Mouse (Mus musculus) stomach, embryonic 15.5 days (tissue): ENCODE results near the gene Ifih1. TPM values are rescaled to one million over a fixed set of nuclear protein-coding genes. Genes with fewer than 3 reads are reported as not detected.

Source experiments
- ATAC-seq: fragments of 200-750 bp; cut with Nextera tagmentation; 2 replicates; pipeline ENCODE4 v1.8.0; 2017; ENCODE audit warnings: low read depth, moderate number of reproducible peaks, moderate TSS enrichment; ENCODE audit not compliant: insufficient read depth, low FRiP score
- H3K27ac ChIP-seq: fragments of 300-500 bp; sonication (generic); 2 replicates; pipeline ENCODE4 v1.5.1; 2015; ENCODE audit warnings: mild to moderate bottlenecking, inconsistent platforms
- H3K27me3 ChIP-seq: fragments of 300-500 bp; sonication (generic); replicated peaks from 2 replicates; pipeline ENCODE4 v1.6.1; 2015; ENCODE audit warnings: inconsistent platforms
- H3K36me3 ChIP-seq: fragments of 300-500 bp; sonication (generic); 2 replicates; pipeline ENCODE4 v1.6.1; 2015; ENCODE audit warnings: inconsistent platforms
- H3K4me1 ChIP-seq: fragments of 300-500 bp; sonication (generic); 2 replicates; pipeline ENCODE4 v1.6.1; 2015; ENCODE audit warnings: inconsistent platforms
- H3K4me2 ChIP-seq: fragments of 300-500 bp; sonication (generic); 2 replicates; pipeline ENCODE4 v1.6.1; 2015; ENCODE audit warnings: mild to moderate bottlenecking, inconsistent platforms
- H3K4me3 ChIP-seq: fragments of 300-500 bp; sonication (generic); replicated peaks from 2 replicates; pipeline ENCODE4 v1.5.1; 2015; ENCODE audit warnings: inconsistent platforms
- H3K9ac ChIP-seq: fragments of 300-500 bp; sonication (generic); 2 replicates; pipeline ENCODE4 v1.6.1; 2015; ENCODE audit warnings: inconsistent platforms
- H3K9me3 ChIP-seq: fragments of 300-500 bp; sonication (generic); 2 replicates; pipeline ENCODE4 v1.6.1; 2016; ENCODE audit warnings: inconsistent platforms
- WGBS: fragments of 180-500 bp; shearing (Covaris S2); methylation state at CpG from one replicate; pipeline ENCODE4 v1.1.7; 2015; 5-methylcytosine and 5-hydroxymethylcytosine counted together
- polyA plus RNA-seq: library from polyadenylated mRNA; unstranded; fragments of >200 nt; fragmentation: Nextera tagmentation; extraction: Ambion mirVana; gene quantifications from 2 replicates; pipeline ENCODE4 v1.2.1, GENCODE M21; 2015

Ifih1 gene
- polyA plus RNA-seq, 1 experiment from 2014 or later = 4.4 TPM

DNA sequence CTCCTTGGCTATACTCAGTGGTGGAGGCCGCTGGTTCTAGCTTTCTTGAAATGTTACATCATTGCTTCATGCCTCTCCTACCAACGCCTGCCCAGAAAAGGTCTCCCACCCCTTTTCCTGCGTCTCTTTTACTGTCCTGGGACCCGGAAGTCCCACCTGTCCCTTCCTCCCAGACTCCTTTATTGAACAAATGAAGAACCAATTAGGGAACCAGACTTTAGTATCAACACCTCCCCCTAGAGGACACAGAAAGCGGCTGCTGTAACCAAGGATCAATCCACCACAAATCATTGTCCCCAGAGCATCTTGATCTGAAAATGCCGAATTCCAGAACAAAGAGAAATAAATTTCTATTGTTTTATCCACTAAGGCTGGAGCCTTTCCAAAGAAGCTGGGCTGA, 14.5 kb upstream of the Ifih1 start:
- Histone ChIP-seq H3K9ac (no peak overlapping the region), H3K27ac (no peak overlapping the region), H3K27me3 (no peaks in the 10 kb centered on the region), H3K4me3 (no peak overlapping the region), H3K36me3 (no peaks in the 10 kb centered on the region), H3K4me2 (no peak overlapping the region), H3K9me3 (no peaks in the 10 kb centered on the region), H3K4me1 (no peaks in the 10 kb centered on the region; the same call in 1 of the 2 replicates)
- 52% methylated on average over 6 of the region's 6 CpGs for WGBS
- no peak for ATAC-seq

- no peak for ATAC-seq
- H3K9me3 ChIP-seq = no peaks in the 10 kb centered on the region
- WGBS = 76% methylated on average over 1 of the region's 1 CpGs
- H3K9ac ChIP-seq = no peak overlapping the region
- no peaks in the 10 kb centered on the region for H3K36me3 ChIP-seq
- H3K4me2 ChIP-seq = no peak overlapping the region
- no peak overlapping the region for H3K27ac ChIP-seq
- no peaks in the 10 kb centered on the region for H3K4me1 ChIP-seq
- H3K4me3 ChIP-seq = no peak overlapping the region
- no peaks in the 10 kb centered on the region for H3K27me3 ChIP-seq
Observed at GRCm38 (mm10) chr2:62656072-62656471, 10.0 kb upstream of the Ifih1 start.

- no peaks in the 10 kb centered on the region for H3K27me3 ChIP-seq
- no peak overlapping the region for H3K27ac ChIP-seq
- 39% methylated on average over 7 of the region's 7 CpGs for WGBS
- no peak for ATAC-seq
- H3K4me3 ChIP-seq = no peak overlapping the region
- H3K9ac ChIP-seq = no peak overlapping the region
- no peaks in the 10 kb centered on the region for H3K36me3 ChIP-seq
- H3K4me2 ChIP-seq = no peak overlapping the region
- no peaks in the 10 kb centered on the region for H3K9me3 ChIP-seq
- H3K4me1 ChIP-seq = no peaks in the 10 kb centered on the region
Observed at GRCm38 (mm10) chr2:62654519-62655338, 8.7 kb upstream of the Ifih1 start.

DNA sequence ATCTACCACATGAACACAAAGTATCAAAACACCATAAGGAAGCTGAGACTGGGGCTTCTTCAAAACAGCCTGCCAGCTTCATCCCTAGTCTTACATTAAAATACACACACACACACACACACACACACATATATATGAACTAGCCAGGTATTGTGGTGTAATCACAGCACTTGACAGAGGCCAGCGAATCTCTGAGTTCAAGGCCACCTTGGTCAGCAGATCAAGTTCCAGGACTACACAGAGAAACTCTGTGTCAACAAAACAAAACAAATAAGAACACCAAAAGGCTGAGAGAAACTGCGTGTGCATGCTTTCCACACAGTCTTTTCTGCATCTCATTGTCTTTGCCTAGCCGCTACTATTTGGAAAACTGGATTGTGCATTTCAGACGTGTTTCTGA, 6.4 kb upstream of the Ifih1 start:
- Histone ChIP-seq H3K4me2 (no peak overlapping the region), H3K27ac (no peak overlapping the region), H3K9ac (no peak overlapping the region), H3K36me3 (no peaks in the 10 kb centered on the region), H3K4me1 (no peaks in the 10 kb centered on the region), H3K4me3 (no peak overlapping the region), H3K9me3 (no peaks in the 10 kb centered on the region), H3K27me3 (no peaks in the 10 kb centered on the region)
- 69% methylated on average over 4 of the region's 4 CpGs for WGBS
- ATAC-seq = no peak

GRCm38 (mm10) chr2:62651890-62652289, 5.8 kb upstream of the Ifih1 start:
- H3K9ac ChIP-seq = no peak overlapping the region
- ATAC-seq = no peak
- H3K4me3 ChIP-seq = no peak overlapping the region
- H3K36me3 ChIP-seq = no peaks in the 10 kb centered on the region
- no peaks in the 10 kb centered on the region for H3K4me1 ChIP-seq
- H3K27me3 ChIP-seq = no peaks in the 10 kb centered on the region
- WGBS = 60% methylated on average over 4 of the region's 4 CpGs
- H3K4me2 ChIP-seq = no peak overlapping the region
- no peak overlapping the region for H3K27ac ChIP-seq
- H3K9me3 ChIP-seq = no peaks in the 10 kb centered on the region

GRCm38 (mm10) chr2:62646671-62647289, 725 bp upstream of the Ifih1 start:
- no peaks in the 10 kb centered on the region for H3K9me3 ChIP-seq
- no peaks in the 10 kb centered on the region for H3K27me3 ChIP-seq
- 18% methylated on average over 6 of the region's 6 CpGs for WGBS
- H3K4me3 ChIP-seq = peak overlapping the region; percentile 52
- peaks cover 7% of the 10 kb centered on the region; the same call in 1 of the 2 replicates for H3K4me1 ChIP-seq
- no peak overlapping the region for H3K9ac ChIP-seq
- H3K36me3 ChIP-seq = no peaks in the 10 kb centered on the region
- ATAC-seq = no peak
- peak overlapping the region; percentile 54; the same call in 1 of the 2 replicates for H3K27ac ChIP-seq
- H3K4me2 ChIP-seq = peak overlapping the region; percentile 58

DNA sequence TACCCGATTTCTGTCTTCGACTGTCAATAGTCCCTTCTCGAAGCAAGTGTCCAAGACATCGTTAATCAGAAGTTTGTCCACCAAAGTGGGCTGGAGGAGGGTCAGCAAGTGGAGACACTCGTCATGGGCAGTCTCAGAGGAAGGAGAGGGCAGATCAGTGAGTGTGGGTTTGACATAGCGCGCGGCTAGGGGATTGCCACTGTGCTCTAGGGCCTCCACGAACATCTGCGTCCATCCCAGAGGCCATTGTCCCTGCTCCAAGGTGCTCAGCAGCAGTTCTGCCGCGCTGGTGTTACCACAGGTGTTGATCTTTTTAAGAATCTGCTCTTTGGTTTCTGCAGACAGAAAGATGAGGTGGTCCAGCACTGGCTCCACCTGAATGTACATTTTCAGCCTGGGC, 580 bp downstream of the Ifih1 start:
- Histone ChIP-seq H3K4me3 (peak overlapping the region; percentile 52), H3K36me3 (no peaks in the 10 kb centered on the region), H3K9ac (no peak overlapping the region; the same call in 1 of the 2 replicates), H3K4me2 (peak overlapping the region; percentile 58), H3K27ac (no peak overlapping the region), H3K9me3 (no peaks in the 10 kb centered on the region), H3K4me1 (peaks cover 7% of the 10 kb centered on the region; the same call in 1 of the 2 replicates), H3K27me3 (no peaks in the 10 kb centered on the region)
- 40% methylated on average over 12 of the region's 12 CpGs for WGBS
- ATAC-seq = peak; percentile 28

- Histone ChIP-seq H3K4me1 (peaks cover 7% of the 10 kb centered on the region; the same call in 1 of the 2 replicates), H3K27ac (no peak overlapping the region), H3K4me3 (no peak overlapping the region), H3K9ac (no peak overlapping the region), H3K4me2 (no peak overlapping the region), H3K36me3 (no peaks in the 10 kb centered on the region), H3K27me3 (no peaks in the 10 kb centered on the region), H3K9me3 (no peaks in the 10 kb centered on the region)
- WGBS = 91% methylated on average over 5 of the region's 5 CpGs
- no peak for ATAC-seq
Observed at GRCm38 (mm10) chr2:62644891-62645290, 1.2 kb downstream of the Ifih1 start.

DNA sequence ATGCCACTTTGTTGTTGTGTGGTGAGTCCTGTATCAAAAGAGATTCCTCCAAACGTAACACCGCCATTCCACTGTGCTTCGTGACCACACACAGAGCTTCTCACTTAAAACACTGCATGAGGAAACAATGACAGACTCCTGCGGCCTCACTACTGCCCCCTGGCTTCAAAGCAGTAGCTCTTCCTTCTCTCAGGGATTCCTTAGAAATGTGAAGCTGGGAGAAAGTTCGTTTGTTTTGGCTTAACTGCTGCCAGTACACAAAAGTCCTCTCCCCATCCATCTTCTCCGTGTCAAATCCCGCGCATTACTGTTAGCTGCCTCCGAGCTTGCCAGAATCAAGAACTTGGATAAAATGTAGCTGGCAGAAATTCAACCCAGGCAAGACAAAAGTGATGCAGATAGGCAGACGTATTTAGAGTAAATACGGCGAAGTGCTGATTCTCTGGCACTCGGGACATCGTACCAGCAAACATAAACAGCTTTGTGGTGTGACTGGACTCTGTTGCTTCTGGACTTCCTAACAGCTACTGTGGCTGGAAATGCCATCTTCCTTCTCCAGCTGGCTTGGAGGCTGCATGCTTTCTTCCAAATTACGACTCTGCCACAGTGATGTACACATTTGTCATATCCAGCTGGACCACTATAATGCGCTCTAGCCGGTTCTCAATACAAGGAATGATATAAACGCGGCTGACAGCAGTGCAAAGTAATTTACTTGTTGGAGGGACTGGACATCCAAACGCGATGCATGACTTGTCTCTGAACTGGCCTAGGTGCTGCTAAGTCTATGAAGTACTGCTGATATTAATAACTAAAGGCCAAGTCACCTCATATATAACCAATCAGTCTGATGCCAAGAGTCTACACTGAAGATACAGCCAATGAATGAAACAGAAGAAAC, 2.4 kb downstream of the Ifih1 start:
- WGBS = 22% methylated on average over 21 of the region's 21 CpGs

DNA sequence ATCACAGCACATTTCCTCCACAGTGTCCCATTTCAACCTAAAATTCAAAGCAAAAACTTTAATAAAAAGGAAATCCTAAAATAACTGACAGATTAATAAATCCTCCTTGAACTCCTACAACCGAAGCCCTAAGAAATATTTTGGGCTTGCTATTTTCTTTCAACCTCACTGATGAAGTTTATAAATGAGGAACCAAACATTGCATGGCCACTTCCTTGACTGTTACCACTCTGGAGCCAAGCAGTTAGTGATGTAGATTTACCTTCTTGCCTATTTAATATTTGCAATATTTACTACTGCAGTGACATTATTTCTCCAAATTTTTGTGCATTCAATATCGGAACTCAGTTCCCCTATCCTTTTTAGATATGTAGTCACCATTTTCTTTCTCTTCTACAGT, 6.2 kb downstream of the Ifih1 start:
- Histone ChIP-seq H3K4me3 (no peak overlapping the region), H3K9me3 (no peaks in the 10 kb centered on the region), H3K27ac (no peak overlapping the region), H3K4me1 (peaks cover 7% of the 10 kb centered on the region; the same call in 1 of the 2 replicates), H3K4me2 (no peak overlapping the region), H3K9ac (no peak overlapping the region), H3K27me3 (no peaks in the 10 kb centered on the region), H3K36me3 (no peaks in the 10 kb centered on the region)
- WGBS = 72% methylated on average over 2 of the region's 2 CpGs
- ATAC-seq = no peak

More for the DNA sequence above, 2.4 kb downstream of the Ifih1 start:
- no peaks in the 10 kb centered on the region for H3K27me3 ChIP-seq
- ATAC-seq = no peak
- no peaks in the 10 kb centered on the region for H3K9me3 ChIP-seq
- H3K27ac ChIP-seq = no peak overlapping the region; the same call in 1 of the 2 replicates
- no peak overlapping the region for H3K9ac ChIP-seq
- no peak overlapping the region; the same call in 1 of the 2 replicates for H3K4me3 ChIP-seq
- H3K36me3 ChIP-seq = no peaks in the 10 kb centered on the region
- H3K4me2 ChIP-seq = peak overlapping the region; percentile 44
- H3K4me1 ChIP-seq = peaks cover 7% of the 10 kb centered on the region; the same call in 1 of the 2 replicates

DNA sequence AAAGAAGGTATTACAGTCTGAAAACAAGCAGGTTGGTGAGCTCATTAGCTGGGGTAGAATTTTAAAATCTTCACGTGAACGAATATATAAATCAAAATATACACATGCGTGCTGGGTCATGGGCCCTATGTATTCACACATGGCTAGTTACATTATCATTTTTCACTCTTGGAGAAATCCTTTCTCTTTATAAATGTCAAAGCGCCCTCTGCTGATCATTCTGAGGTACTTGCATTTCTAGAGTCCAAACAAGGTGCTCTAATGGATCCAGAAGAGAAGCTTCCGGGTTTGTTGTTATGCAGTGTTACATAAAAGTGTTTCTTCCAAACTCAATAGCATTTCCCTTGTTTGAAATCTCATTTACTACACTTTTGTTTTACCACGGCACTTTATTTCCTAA, 15.6 kb downstream of the Ifih1 start:
- H3K36me3 ChIP-seq = no peaks in the 10 kb centered on the region
- H3K27me3 ChIP-seq = no peaks in the 10 kb centered on the region
- no peak overlapping the region for H3K4me2 ChIP-seq
- no peak; the same call in 1 of the 2 replicates for ATAC-seq
- no peaks in the 10 kb centered on the region for H3K9me3 ChIP-seq
- no peak overlapping the region for H3K27ac ChIP-seq
- H3K4me3 ChIP-seq = no peak overlapping the region
- WGBS = 19% methylated on average over 6 of the region's 6 CpGs
- no peak overlapping the region for H3K9ac ChIP-seq
- no peaks in the 10 kb centered on the region for H3K4me1 ChIP-seq
